Mouse (Mus musculus): ENCODE measurements around the gene Gas2l3. TPM values are rescaled to one million over a fixed set of nuclear protein-coding genes. Genes with fewer than 3 reads are reported as not detected.

The Gas2l3 gene
- polyA plus RNA-seq, 1 experiment from 2014 or later = 12.5 TPM

DNA sequence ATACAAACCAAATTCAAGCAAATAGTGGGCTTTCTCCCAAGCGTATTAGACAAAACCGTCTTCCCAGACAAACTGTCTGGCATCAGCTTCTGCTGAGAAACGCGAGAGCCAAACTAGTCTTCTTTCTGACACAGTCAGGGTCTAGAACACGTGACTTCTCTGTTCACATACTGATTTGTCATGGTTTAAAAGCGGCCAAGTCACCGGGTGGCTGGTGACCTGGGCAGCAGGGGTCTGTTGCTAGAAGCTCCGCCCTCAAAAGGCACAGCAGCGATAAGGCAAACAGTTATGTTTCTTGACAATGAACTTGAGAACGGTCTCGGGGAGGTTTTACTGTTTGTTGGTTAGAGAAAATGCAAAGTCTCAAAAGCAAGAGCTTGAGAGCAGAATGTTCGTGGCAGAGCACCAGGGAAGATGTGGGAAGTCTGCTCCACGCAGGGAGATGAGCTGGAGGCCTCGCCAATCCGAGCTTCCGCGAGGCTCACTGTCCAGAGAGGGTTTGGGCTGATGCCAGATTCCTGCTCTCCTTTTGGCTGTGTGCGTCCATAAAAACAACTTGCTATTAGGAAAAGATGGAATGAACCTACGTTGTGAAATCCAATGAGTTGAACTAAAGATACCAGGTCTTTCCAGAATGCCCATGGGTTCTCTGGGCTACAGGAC is 43.0 kb downstream of the Gas2l3 start:
- no peak overlapping the region for H3K4me2 ChIP-seq (ENCODE audit: low read depth, low read length, severe bottlenecking)
- no peak for DNase-seq (ENCODE audit: low spot score)
- H3K27ac ChIP-seq (ENCODE audit: low read depth, low read length) = no peak overlapping the region
- no peaks in the 10 kb centered on the region for H3K9me3 ChIP-seq (ENCODE audit: control insufficient read depth, low read length)
- no peak overlapping the region for H3K4me3 ChIP-seq (ENCODE audit: low read depth, low read length)
- H3K9ac ChIP-seq (ENCODE audit: low read length) = no peak overlapping the region
- H3K4me1 ChIP-seq (replicated peaks; ENCODE audit: control insufficient read depth, insufficient read depth, low read length) = no peaks in the 10 kb centered on the region
- no peaks in the 10 kb centered on the region for H3K27me3 ChIP-seq (ENCODE audit: control insufficient read depth, insufficient read depth, low read length)
- 89% methylated on average over 19 of the region's 19 CpGs for WGBS
- ATAC-seq (replicated peaks; ENCODE audit: low FRiP score) = no peak
- H3K36me3 ChIP-seq (ENCODE audit: control insufficient read depth, insufficient read depth, low read length) = no peaks in the 10 kb centered on the region

DNA sequence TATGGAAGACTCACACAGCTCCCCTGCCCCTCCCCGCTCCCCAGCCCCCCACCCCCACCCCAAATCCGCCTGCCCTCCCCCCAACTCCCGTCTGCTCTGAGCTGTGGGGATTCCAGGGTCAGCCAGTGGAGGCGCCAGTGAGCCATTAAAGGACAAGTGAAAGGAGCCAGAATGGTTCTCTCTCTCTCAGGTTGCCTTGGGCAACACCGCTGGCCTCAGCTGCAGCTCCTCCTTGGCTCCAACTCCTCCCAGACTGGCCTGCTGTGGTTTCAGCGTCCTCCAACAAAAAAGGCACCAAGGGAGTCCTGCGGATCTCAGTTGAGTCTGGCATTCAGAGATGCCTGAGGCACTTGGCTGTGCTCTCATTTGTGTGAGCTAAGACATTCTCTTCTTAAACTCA is 47.9 kb downstream of the Gas2l3 start:
- no peaks in the 10 kb centered on the region for H3K4me1 ChIP-seq (replicated peaks; ENCODE audit: control insufficient read depth, insufficient read depth, low read length)
- under 1% methylated on average over 7 of the region's 7 CpGs for WGBS
- DNase-seq (ENCODE audit: low spot score) = peak; percentile 81
- no peak overlapping the region for H3K27ac ChIP-seq (ENCODE audit: low read depth, low read length)
- H3K27me3 ChIP-seq (ENCODE audit: control insufficient read depth, insufficient read depth, low read length) = no peaks in the 10 kb centered on the region
- H3K36me3 ChIP-seq (ENCODE audit: control insufficient read depth, insufficient read depth, low read length) = no peaks in the 10 kb centered on the region
- no peak overlapping the region for H3K4me3 ChIP-seq (ENCODE audit: low read depth, low read length)
- peak overlapping the region; percentile 27; the same call in 1 of the 2 replicates for H3K4me2 ChIP-seq (ENCODE audit: low read depth, low read length, severe bottlenecking)
- no peak overlapping the region for H3K9ac ChIP-seq (ENCODE audit: low read length)
- peak; percentile 84 for ATAC-seq (replicated peaks; ENCODE audit: low FRiP score)
- H3K9me3 ChIP-seq (ENCODE audit: control insufficient read depth, low read length) = no peaks in the 10 kb centered on the region

GRCm38 (mm10) chr10:89395321-89395720 is 48.4 kb downstream of the Gas2l3 start:
- Histone ChIP-seq H3K9ac (ENCODE audit: low read length) (no peak overlapping the region), H3K27ac (ENCODE audit: low read depth, low read length) (no peak overlapping the region), H3K36me3 (ENCODE audit: control insufficient read depth, insufficient read depth, low read length) (no peaks in the 10 kb centered on the region), H3K4me2 (ENCODE audit: low read depth, low read length, severe bottlenecking) (peak overlapping the region; percentile 27; the same call in 1 of the 2 replicates), H3K27me3 (ENCODE audit: control insufficient read depth, insufficient read depth, low read length) (no peaks in the 10 kb centered on the region), H3K9me3 (ENCODE audit: control insufficient read depth, low read length) (no peaks in the 10 kb centered on the region), H3K4me3 (ENCODE audit: low read depth, low read length) (no peak overlapping the region), H3K4me1 (replicated peaks; ENCODE audit: control insufficient read depth, insufficient read depth, low read length) (no peaks in the 10 kb centered on the region)
- DNase-seq (ENCODE audit: low spot score) (no peak), ATAC-seq (replicated peaks; ENCODE audit: low FRiP score) (no peak)
- WGBS = 34% methylated on average over 7 of the region's 7 CpGs

DNA sequence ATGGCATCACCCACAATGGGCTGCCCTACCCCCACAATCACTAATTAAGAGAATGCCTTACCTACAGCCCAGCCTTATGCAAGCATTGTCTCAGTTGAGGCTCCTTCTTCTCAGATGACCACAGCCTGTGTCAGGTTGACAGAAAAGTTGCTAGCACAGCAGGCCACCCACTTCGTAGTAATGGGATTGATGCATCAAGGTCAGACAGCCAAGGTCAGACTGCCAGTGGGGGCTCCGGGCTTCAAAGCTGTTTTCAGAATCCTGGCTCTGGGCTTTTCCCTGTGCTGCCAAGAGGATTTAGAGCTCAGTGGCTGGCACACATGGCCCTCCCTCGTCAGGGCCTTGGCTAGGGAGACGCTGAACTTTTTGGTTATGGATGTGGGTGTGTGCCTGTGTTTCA is 51.1 kb downstream of the Gas2l3 start:
- H3K36me3 ChIP-seq (ENCODE audit: control insufficient read depth, insufficient read depth, low read length) = no peaks in the 10 kb centered on the region
- no peak overlapping the region for H3K4me2 ChIP-seq (ENCODE audit: low read depth, low read length, severe bottlenecking)
- 49% methylated on average over 4 of the region's 4 CpGs for WGBS
- ATAC-seq (replicated peaks; ENCODE audit: low FRiP score) (no peak), DNase-seq (ENCODE audit: low spot score) (no peak)
- H3K9me3 ChIP-seq (ENCODE audit: control insufficient read depth, low read length) = no peaks in the 10 kb centered on the region
- no peaks in the 10 kb centered on the region for H3K27me3 ChIP-seq (ENCODE audit: control insufficient read depth, insufficient read depth, low read length)
- H3K4me3 ChIP-seq (ENCODE audit: low read depth, low read length) = no peak overlapping the region
- no peak overlapping the region for H3K9ac ChIP-seq (ENCODE audit: low read length)
- H3K4me1 ChIP-seq (replicated peaks; ENCODE audit: control insufficient read depth, insufficient read depth, low read length) = no peaks in the 10 kb centered on the region
- no peak overlapping the region for H3K27ac ChIP-seq (ENCODE audit: low read depth, low read length)

GRCm38 (mm10) chr10:89391571-89392163 is 52.1 kb downstream of the Gas2l3 start:
- H3K36me3 ChIP-seq (ENCODE audit: control insufficient read depth, insufficient read depth, low read length) = no peaks in the 10 kb centered on the region
- no peaks in the 10 kb centered on the region for H3K9me3 ChIP-seq (ENCODE audit: control insufficient read depth, low read length)
- no peaks in the 10 kb centered on the region for H3K4me1 ChIP-seq (replicated peaks; ENCODE audit: control insufficient read depth, insufficient read depth, low read length)
- no peak overlapping the region for H3K4me2 ChIP-seq (ENCODE audit: low read depth, low read length, severe bottlenecking)
- no peak overlapping the region for H3K9ac ChIP-seq (ENCODE audit: low read length)
- no peak overlapping the region for H3K27ac ChIP-seq (ENCODE audit: low read depth, low read length)
- DNase-seq (ENCODE audit: low spot score) = no peak
- no peak overlapping the region for H3K4me3 ChIP-seq (ENCODE audit: low read depth, low read length)
- H3K27me3 ChIP-seq (ENCODE audit: control insufficient read depth, insufficient read depth, low read length) = no peaks in the 10 kb centered on the region
- 56% methylated on average over 4 of the region's 4 CpGs for WGBS
- ATAC-seq (replicated peaks; ENCODE audit: low FRiP score) = no peak

DNA sequence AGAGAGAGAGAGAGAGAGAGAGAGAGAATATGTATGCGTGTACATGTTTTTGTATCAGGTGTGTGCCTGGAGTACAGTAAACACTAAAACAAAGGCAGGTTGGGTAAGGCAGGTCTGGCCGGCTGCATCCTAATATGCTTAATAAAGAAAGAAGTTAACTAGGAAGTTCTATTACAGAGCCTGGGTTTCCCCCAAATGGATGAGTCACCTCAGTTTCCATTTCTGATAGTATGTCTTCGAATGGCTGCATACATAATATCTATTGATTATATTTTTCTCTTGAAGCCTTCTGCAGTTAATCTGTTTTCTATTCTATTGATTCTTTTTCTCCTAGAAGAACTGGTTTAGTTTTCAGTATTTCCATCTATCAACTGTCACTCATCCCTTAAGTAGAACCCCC is 57.3 kb downstream of the Gas2l3 start:
- Histone ChIP-seq H3K27me3 (ENCODE audit: control insufficient read depth, insufficient read depth, low read length) (no peaks in the 10 kb centered on the region), H3K9me3 (ENCODE audit: control insufficient read depth, low read length) (no peaks in the 10 kb centered on the region), H3K4me3 (ENCODE audit: low read depth, low read length) (no peak overlapping the region), H3K4me1 (replicated peaks; ENCODE audit: control insufficient read depth, insufficient read depth, low read length) (no peaks in the 10 kb centered on the region), H3K4me2 (ENCODE audit: low read depth, low read length, severe bottlenecking) (no peak overlapping the region), H3K9ac (ENCODE audit: low read length) (no peak overlapping the region), H3K27ac (ENCODE audit: low read depth, low read length) (no peak overlapping the region), H3K36me3 (ENCODE audit: control insufficient read depth, insufficient read depth, low read length) (no peaks in the 10 kb centered on the region)
- 80% methylated on average over 3 of the region's 3 CpGs for WGBS
- DNase-seq (ENCODE audit: low spot score) (no peak), ATAC-seq (replicated peaks; ENCODE audit: low FRiP score) (no peak)

DNA sequence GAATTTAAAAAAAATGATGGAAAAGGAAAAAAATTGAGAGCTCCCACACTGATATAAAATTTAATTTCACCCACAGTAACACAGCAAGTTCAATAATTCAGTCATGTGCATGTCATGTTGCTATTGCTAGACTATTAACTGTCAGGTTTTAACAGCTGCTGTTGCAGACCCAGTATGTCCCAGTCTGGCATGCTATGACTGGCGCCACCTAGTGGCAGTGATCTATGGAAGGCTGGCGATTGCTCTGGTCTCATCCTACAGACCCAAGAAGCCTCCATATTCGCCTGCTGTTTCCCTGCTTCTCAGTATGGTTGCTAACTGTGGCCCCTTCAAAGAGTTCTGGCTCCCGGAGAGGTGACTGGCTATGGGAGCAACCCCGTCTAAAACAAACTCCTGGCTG is 60.3 kb downstream of the Gas2l3 start:
- H3K27me3 ChIP-seq (ENCODE audit: control insufficient read depth, insufficient read depth, low read length) = no peaks in the 10 kb centered on the region
- H3K9ac ChIP-seq (ENCODE audit: low read length) = no peak overlapping the region
- whole genome bisulfite sequencing = 7% methylated on average over 5 of the region's 5 CpGs
- no peak overlapping the region for H3K27ac ChIP-seq (ENCODE audit: low read depth, low read length)
- ATAC-seq (replicated peaks; ENCODE audit: low FRiP score) = peak; percentile 79
- H3K36me3 ChIP-seq (ENCODE audit: control insufficient read depth, insufficient read depth, low read length) = no peaks in the 10 kb centered on the region
- H3K4me3 ChIP-seq (ENCODE audit: low read depth, low read length) = no peak overlapping the region
- DNase-seq (ENCODE audit: low spot score) = peak; percentile 91
- no peaks in the 10 kb centered on the region for H3K9me3 ChIP-seq (ENCODE audit: control insufficient read depth, low read length)
- no peaks in the 10 kb centered on the region for H3K4me1 ChIP-seq (replicated peaks; ENCODE audit: control insufficient read depth, insufficient read depth, low read length)
- no peak overlapping the region for H3K4me2 ChIP-seq (ENCODE audit: low read depth, low read length, severe bottlenecking)

- WGBS = 82% methylated on average over 4 of the region's 4 CpGs
Measured at GRCm38 (mm10) chr10:89377750-89378149, 66.0 kb downstream of the Gas2l3 start.

GRCm38 (mm10) chr10:89370051-89370450 is 73.7 kb downstream of the Gas2l3 start:
- Histone ChIP-seq H3K4me1 (replicated peaks; ENCODE audit: control insufficient read depth, insufficient read depth, low read length) (no peaks in the 10 kb centered on the region), H3K4me2 (ENCODE audit: low read depth, low read length, severe bottlenecking) (no peak overlapping the region), H3K4me3 (ENCODE audit: low read depth, low read length) (no peak overlapping the region), H3K9me3 (ENCODE audit: control insufficient read depth, low read length) (no peaks in the 10 kb centered on the region), H3K9ac (ENCODE audit: low read length) (no peak overlapping the region), H3K27ac (ENCODE audit: low read depth, low read length) (no peak overlapping the region), H3K36me3 (ENCODE audit: control insufficient read depth, insufficient read depth, low read length) (no peaks in the 10 kb centered on the region), H3K27me3 (ENCODE audit: control insufficient read depth, insufficient read depth, low read length) (no peaks in the 10 kb centered on the region)
- no peak for DNase-seq (ENCODE audit: low spot score)
- WGBS = 77% methylated on average over 1 of the region's 1 CpGs
- ATAC-seq (replicated peaks; ENCODE audit: low FRiP score) = no peak

More at GRCm38 (mm10) chr10:89377750-89378149, 66.0 kb downstream of the Gas2l3 start:
- Histone ChIP-seq H3K4me3 (ENCODE audit: low read depth, low read length) (no peak overlapping the region), H3K9ac (ENCODE audit: low read length) (no peak overlapping the region), H3K27ac (ENCODE audit: low read depth, low read length) (no peak overlapping the region), H3K9me3 (ENCODE audit: control insufficient read depth, low read length) (no peaks in the 10 kb centered on the region), H3K36me3 (ENCODE audit: control insufficient read depth, insufficient read depth, low read length) (no peaks in the 10 kb centered on the region), H3K27me3 (ENCODE audit: control insufficient read depth, insufficient read depth, low read length) (no peaks in the 10 kb centered on the region), H3K4me2 (ENCODE audit: low read depth, low read length, severe bottlenecking) (no peak overlapping the region), H3K4me1 (replicated peaks; ENCODE audit: control insufficient read depth, insufficient read depth, low read length) (no peaks in the 10 kb centered on the region)
- DNase-seq (ENCODE audit: low spot score) (no peak), ATAC-seq (replicated peaks; ENCODE audit: low FRiP score) (no peak)
